Mouse (Mus musculus): ENCODE data around the gene Uvssa. TPM values are rescaled to one million over a fixed set of nuclear protein-coding genes. Genes with fewer than 3 reads are reported as not detected.

Uvssa gene
- 4.1 TPM for polyA plus RNA-seq (2015; fragmentation: Illumina TruSeq; extraction: RNeasy Lipid Tissue Mini Kit (QIAGEN cat#74804); ENCODE audit: low read depth, low replicate concordance)

GRCm38 (mm10) chr5:33378302-33378854 is at the start of gene Uvssa:
Gene Uvssa (plus strand): TSS chr5:33378549.

DNA sequence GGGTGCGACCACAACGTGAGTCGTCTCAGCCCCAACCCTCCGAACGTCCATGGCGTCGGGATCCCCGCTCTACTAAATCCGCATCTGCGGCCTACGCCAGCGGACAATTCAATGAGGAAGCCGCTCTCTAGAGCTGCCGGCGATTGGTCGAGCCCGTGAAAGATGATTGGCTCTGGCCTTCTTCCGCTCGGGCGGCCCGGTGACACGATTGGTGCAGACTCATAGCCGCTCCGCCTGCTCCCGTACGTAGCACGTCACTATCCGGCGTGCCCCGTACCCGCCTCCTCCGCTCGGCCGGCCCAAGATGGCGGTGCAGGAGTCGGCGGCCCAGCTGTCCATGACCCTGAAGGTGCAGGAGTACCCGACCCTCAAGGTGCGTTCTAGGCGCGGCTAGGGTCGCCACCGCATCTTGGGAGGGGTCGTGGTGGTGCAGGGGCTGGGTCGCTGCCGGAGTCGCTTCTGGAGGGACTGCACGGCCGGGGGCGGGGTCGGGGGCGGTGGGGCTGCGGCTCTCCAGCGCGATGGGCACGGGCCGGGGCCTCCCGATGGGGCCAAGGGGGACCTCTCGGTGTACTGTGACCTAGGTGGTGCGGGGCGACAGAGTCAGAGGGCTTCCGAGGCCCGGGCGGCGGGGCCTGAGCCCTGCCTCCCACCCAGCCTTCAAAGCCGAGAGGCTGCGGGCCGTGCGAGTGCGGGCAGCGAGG is 42.9 kb upstream of the Uvssa start, which contains the start of gene Maea:
Maea (plus strand) TSS at position 237 of the 704 bp plus-strand sequence.

GRCm38 (mm10) chr5:33433201-33434138 is 55.1 kb downstream of the Uvssa start, which contains the start of gene Nkx1-1:
Gene Nkx1-1 (minus strand): TSS chr5:33433976.

Other genes with a start within 250 kb of the Uvssa start
- gene Spon2, start 160.1 kb upstream of the Uvssa start, polyA plus RNA-seq (2015; fragmentation: Illumina TruSeq; extraction: RNeasy Lipid Tissue Mini Kit (QIAGEN cat#74804); ENCODE audit: low read depth, low replicate concordance): 0.74 TPM
- gene Ctbp1, start 103.6 kb upstream of the Uvssa start, polyA plus RNA-seq (2015; fragmentation: Illumina TruSeq; extraction: RNeasy Lipid Tissue Mini Kit (QIAGEN cat#74804); ENCODE audit: low read depth, low replicate concordance): 212 TPM
- gene Maea, start 43.0 kb upstream of the Uvssa start, polyA plus RNA-seq (2015; fragmentation: Illumina TruSeq; extraction: RNeasy Lipid Tissue Mini Kit (QIAGEN cat#74804); ENCODE audit: low read depth, low replicate concordance): 101 TPM
- gene Nkx1-1, start 55.4 kb downstream of the Uvssa start, polyA plus RNA-seq (2015; fragmentation: Illumina TruSeq; extraction: RNeasy Lipid Tissue Mini Kit (QIAGEN cat#74804); ENCODE audit: low read depth, low replicate concordance): not detected

Measured in brain, adult 10 weeks (tissue).